ENCODE assay signal across 7 mouse cellular contexts in genomic region chr4:141790524-141790990, GRCm38 (mm10). TPM values are rescaled to one million over a fixed set of nuclear protein-coding genes. Genes with fewer than 3 reads are reported as not detected.
A peak's percentile ranks its signal among the peaks of the same experiment; 100 is the strongest.
DNase-seq lines count a peak whose midpoint lies in the region; ATAC-seq lines count a peak whose summit lies in the region.

TSS of gene Dnajc16 (minus strand) at chr4:141790931.

- ATAC-seq in intestine, embryonic 16.5 days: peak; percentile 87
- peak; percentile 92 for ATAC-seq in midbrain, embryonic 11.5 days (ENCODE audit: low FRiP score)

- H3K9me3 ChIP-seq in intestine, embryonic 16.5 days (ENCODE audit: control insufficient read depth, low read length): no peaks in the 10 kb centered on the region
- H3K9me3 ChIP-seq in midbrain, embryonic 11.5 days (ENCODE audit: control insufficient read depth, low read length): no peaks in the 10 kb centered on the region

- intact Hi-C loops in left cerebral cortex, postnatal 36 days (cut with DNase I): loop anchor here (5.0 kb wide), 1 partner anchor 68 kb away; the partner anchor contains the start of gene Ddi2

- H3K27me3 ChIP-seq in intestine, embryonic 16.5 days (replicated peaks; ENCODE audit: control insufficient read depth, insufficient read depth, low read length): no peaks in the 10 kb centered on the region
- H3K27me3 ChIP-seq in midbrain, embryonic 11.5 days (ENCODE audit: control insufficient read depth, insufficient read depth, low read length): no peaks in the 10 kb centered on the region

- peaks cover 24% of the 10 kb centered on the region; the same call in 1 of the 2 replicates for H3K4me1 ChIP-seq in intestine, embryonic 16.5 days (ENCODE audit: control insufficient read depth, insufficient read depth, low read length)
- H3K4me1 ChIP-seq in midbrain, embryonic 11.5 days (ENCODE audit: control insufficient read depth, insufficient read depth, low read length): peaks cover 8% of the 10 kb centered on the region

- peak; percentile 98 for DNase-seq in adrenal gland, adult 8-10 months
- peak; percentile 96 for DNase-seq in embryo, embryonic 9.5 days (ENCODE audit: extremely low spot score)
- DNase-seq in gastrocnemius, postnatal 4 days (ENCODE audit: low spot score in 2 of 2): peak; percentile 86 to 96
- peak; percentile 97 to 98 for DNase-seq in left cerebral cortex, postnatal 36 days (ENCODE audit: low spot score in 2 of 2)
- peak; percentile 99 for DNase-seq in midbrain, embryonic 11.5 days (ENCODE audit: low spot score, missing footprints)
- peak; percentile 99 for DNase-seq in skeletal muscle tissue, adult 2 months (ENCODE audit: low read depth, low spot score)

- H3K27ac ChIP-seq in intestine, embryonic 16.5 days (ENCODE audit: low read length): peak within 1 kb of the TSS; percentile 85
- H3K27ac ChIP-seq in midbrain, embryonic 11.5 days (ENCODE audit: low read depth, low read length): peak within 1 kb of the TSS; percentile 41; the same call in 1 of the 2 replicates

- H3K4me2 ChIP-seq in intestine, embryonic 16.5 days (ENCODE audit: low read depth, low read length): peak within 1 kb of the TSS; percentile 95
- H3K4me2 ChIP-seq in midbrain, embryonic 11.5 days: peak within 1 kb of the TSS; percentile 76

- WGBS in intestine, embryonic 16.5 days: under 1% methylated on average over 42 of the region's 42 CpGs
- WGBS in midbrain, embryonic 11.5 days: under 1% methylated on average over 40 of the region's 42 CpGs

- H3K36me3 ChIP-seq in intestine, embryonic 16.5 days (ENCODE audit: control insufficient read depth, insufficient read depth, low read length): 0 out of 2 replicates have a peak, but pooled peaks cover 3% of the 10 kb centered on the region
- no peaks in the 10 kb centered on the region; the same call in 1 of the 2 replicates for H3K36me3 ChIP-seq in midbrain, embryonic 11.5 days (ENCODE audit: control insufficient read depth, insufficient read depth, low read length)

- H3K4me3 ChIP-seq in intestine, embryonic 16.5 days (ENCODE audit: low read length): peak within 1 kb of the TSS; percentile 96
- peak within 1 kb of the TSS; percentile 83 for H3K4me3 ChIP-seq in midbrain, embryonic 11.5 days (ENCODE audit: low read depth, low read length)

- H3K9ac ChIP-seq in intestine, embryonic 16.5 days (ENCODE audit: low read depth, low read length): peak within 1 kb of the TSS; percentile 94
- H3K9ac ChIP-seq in midbrain, embryonic 11.5 days (ENCODE audit: low read length): peak within 1 kb of the TSS; percentile 91

RNA-seq across cellular contexts. Expression of gene Dnajc16, which starts in this region (rescaled TPM):
- total RNA-seq in adrenal gland, adult 8-10 months (2022): 10 to 100 TPM; 28.1 to 36.3 (median 32.7) TPM
- total RNA-seq in gastrocnemius, postnatal 4 days (2021): 10 to 100 TPM; 10.5 to 10.9 TPM
- polyA plus RNA-seq in intestine, embryonic 16.5 days (2015; fragmentation: Nextera tagmentation; extraction: Ambion mirVana): 4.2 and 4.3 TPM in 2 replicates
- total RNA-seq in left cerebral cortex, postnatal 36 days (2021): 10 to 100 TPM; 39.7 to 41.9 TPM
- 4.7 and 5.4 TPM in 2 replicates for polyA plus RNA-seq in midbrain, embryonic 11.5 days (2014; fragmentation: Nextera tagmentation; extraction: Ambion mirVana)

Comparison
In these comparisons a context has a peak if more than half of its experiments do, and no peak if none do; other contexts are left out.
1. Peak in every context shown above with its lines: DNase-seq, ATAC-seq, H3K4me3 ChIP-seq and H3K27ac ChIP-seq.